Mouse (Mus musculus): Measurements from ENCODE around the gene Foxs1. TPM values are rescaled to one million over a fixed set of nuclear protein-coding genes. Genes with fewer than 3 reads are reported as not detected.

The Foxs1 gene
- polyA plus RNA-seq, 1 experiment from 2014 or later, result 3.4 TPM

DNA sequence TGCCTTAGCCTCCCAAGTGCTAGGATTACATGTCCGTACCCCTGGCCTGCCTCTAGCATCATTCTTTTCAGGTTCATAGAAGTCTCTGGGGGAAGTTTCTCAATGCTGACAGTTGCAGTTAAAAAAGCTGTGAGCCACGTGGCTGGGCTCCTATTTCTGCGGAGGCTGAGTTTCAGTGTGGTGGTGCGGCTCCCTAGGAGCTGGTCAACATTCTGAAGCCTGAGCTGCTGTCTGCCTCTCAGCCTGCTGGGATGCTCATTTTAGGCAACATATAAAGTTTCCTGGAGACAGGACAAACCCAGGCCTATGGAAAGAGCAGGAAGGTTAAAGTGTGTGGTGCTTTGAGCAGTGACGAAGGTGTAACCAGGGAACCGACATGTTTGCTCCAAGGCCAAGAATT, 34.0 kb downstream of the Foxs1 start:
- no peaks in the 10 kb centered on the region; the same call in 1 of the 2 replicates for H3K4me1 ChIP-seq
- peaks cover 9% of the 10 kb centered on the region for H3K36me3 ChIP-seq
- H3K4me3 ChIP-seq (replicated peaks), result no peak overlapping the region
- ATAC-seq (ENCODE audit: insufficient number of reproducible peaks, low FRiP score, low TSS enrichment, low read depth), result no peak
- 52% methylated on average over 6 of the region's 6 CpGs for WGBS
- H3K9ac ChIP-seq, result no peak overlapping the region
- H3K4me2 ChIP-seq (replicated peaks), result no peak overlapping the region
- no peaks in the 10 kb centered on the region for H3K9me3 ChIP-seq (replicated peaks)
- H3K27me3 ChIP-seq, result no peaks in the 10 kb centered on the region
- H3K27ac ChIP-seq (replicated peaks), result no peak overlapping the region

DNA sequence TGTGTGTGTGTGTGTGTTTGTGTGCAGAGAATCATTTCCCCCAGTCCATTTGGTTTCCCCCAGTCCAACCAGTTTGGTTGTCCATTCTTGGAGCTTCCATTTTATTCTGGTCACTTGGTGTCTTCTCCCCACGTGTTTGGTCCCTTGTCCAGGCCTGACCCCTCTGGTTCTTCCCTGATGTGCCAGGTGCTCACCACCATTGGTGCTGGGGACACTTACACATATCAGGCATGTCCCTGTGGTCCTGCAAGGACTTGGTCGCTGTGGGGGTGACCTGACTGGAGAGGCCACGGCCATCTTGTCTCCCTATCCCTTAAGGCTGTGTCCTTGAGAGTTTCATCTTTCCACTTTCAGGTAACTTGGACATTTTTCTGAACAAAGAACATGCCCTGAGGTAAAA, 36.1 kb downstream of the Foxs1 start:
- Histone ChIP-seq H3K36me3 (peaks cover 30% of the 10 kb centered on the region), H3K9me3 (replicated peaks) (no peaks in the 10 kb centered on the region), H3K4me3 (replicated peaks) (no peak overlapping the region), H3K4me1 (no peaks in the 10 kb centered on the region; the same call in 1 of the 2 replicates), H3K27ac (replicated peaks) (no peak overlapping the region), H3K4me2 (replicated peaks) (no peak overlapping the region), H3K27me3 (no peaks in the 10 kb centered on the region), H3K9ac (no peak overlapping the region)
- 78% methylated on average over 3 of the region's 3 CpGs for WGBS
- ATAC-seq (ENCODE audit: insufficient number of reproducible peaks, low FRiP score, low TSS enrichment, low read depth), result no peak

DNA sequence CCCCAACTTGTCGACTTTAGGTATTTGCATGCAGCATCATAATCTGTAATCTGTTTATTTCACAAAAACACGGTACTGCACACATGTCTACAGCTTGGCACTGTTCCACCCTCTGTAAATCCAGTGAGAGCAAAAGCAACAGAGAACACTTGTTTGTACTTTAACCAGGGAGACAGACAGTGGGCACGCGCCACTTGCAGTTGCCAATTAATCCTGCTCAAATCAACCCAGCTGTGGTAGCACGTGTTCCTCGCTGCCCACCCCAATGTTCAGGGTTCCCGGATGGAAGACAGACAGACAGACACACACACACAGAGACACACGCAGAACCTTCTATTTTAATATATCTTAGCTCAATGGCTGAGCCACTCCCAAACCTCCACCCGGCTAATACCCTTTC, 37.2 kb downstream of the Foxs1 start:
- no peak for ATAC-seq (ENCODE audit: insufficient number of reproducible peaks, low FRiP score, low TSS enrichment, low read depth)
- Histone ChIP-seq H3K9ac (no peak overlapping the region), H3K36me3 (peaks cover 40% of the 10 kb centered on the region), H3K27me3 (no peaks in the 10 kb centered on the region), H3K4me2 (replicated peaks) (no peak overlapping the region), H3K27ac (replicated peaks) (no peak overlapping the region), H3K4me3 (replicated peaks) (no peak overlapping the region), H3K9me3 (replicated peaks) (no peaks in the 10 kb centered on the region), H3K4me1 (no peaks in the 10 kb centered on the region)
- 82% methylated on average over 9 of the region's 9 CpGs for WGBS

DNA sequence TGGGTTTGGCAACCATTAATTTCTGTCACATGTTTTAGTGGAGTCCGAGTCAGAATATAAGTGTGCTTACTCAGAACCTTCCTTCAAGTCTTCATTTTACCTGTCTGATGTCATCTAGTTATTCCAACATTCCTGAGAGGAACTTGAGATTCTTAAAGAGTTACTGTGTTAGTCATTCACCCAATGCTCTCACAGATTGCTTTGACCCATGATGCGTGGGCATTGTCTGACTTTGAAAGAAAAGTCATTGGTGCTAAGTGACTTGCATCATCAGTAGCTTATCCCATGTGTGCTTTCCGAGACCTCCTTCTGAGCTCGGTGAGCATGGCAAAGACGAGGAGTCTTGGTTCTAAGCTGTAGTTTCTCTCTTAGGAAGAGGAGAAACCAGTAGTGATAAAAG, 44.2 kb downstream of the Foxs1 start:
- no peak overlapping the region for H3K9ac ChIP-seq
- H3K4me2 ChIP-seq (replicated peaks), result no peak overlapping the region
- H3K4me1 ChIP-seq, result no peaks in the 10 kb centered on the region
- no peaks in the 10 kb centered on the region for H3K9me3 ChIP-seq (replicated peaks)
- 91% methylated on average over 5 of the region's 5 CpGs for WGBS
- H3K27ac ChIP-seq (replicated peaks), result no peak overlapping the region
- peaks cover 85% of the 10 kb centered on the region for H3K36me3 ChIP-seq
- no peaks in the 10 kb centered on the region for H3K27me3 ChIP-seq
- no peak overlapping the region for H3K4me3 ChIP-seq (replicated peaks)
- no peak for ATAC-seq (ENCODE audit: insufficient number of reproducible peaks, low FRiP score, low TSS enrichment, low read depth)

DNA sequence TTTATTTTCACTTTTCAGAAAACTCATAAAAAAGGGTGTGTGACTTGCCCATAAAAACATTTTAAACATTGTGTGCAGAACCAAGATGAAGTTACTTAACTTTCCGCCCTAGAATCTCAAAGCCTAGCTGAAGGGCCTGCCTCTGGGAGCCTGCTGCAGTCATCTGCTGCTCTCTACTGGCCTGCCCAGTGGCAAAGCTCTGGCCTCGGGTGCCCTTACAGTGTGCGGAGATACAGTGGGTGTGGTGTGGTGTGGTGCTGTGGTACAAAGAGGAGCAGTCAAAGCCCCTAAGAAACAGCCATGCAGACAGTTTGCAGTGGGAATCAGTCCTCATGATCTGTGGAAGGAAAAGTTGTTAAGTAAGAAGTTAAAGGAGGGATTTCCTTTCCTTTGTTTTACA, 45.8 kb downstream of the Foxs1 start:
- Histone ChIP-seq H3K4me2 (replicated peaks) (no peak overlapping the region), H3K27me3 (no peaks in the 10 kb centered on the region), H3K9ac (no peak overlapping the region), H3K4me1 (no peaks in the 10 kb centered on the region), H3K9me3 (replicated peaks) (no peaks in the 10 kb centered on the region), H3K4me3 (replicated peaks) (no peak overlapping the region), H3K27ac (replicated peaks) (no peak overlapping the region), H3K36me3 (peaks cover 77% of the 10 kb centered on the region)
- WGBS, result 86% methylated on average over 3 of the region's 3 CpGs
- ATAC-seq (ENCODE audit: insufficient number of reproducible peaks, low FRiP score, low TSS enrichment, low read depth), result no peak

DNA sequence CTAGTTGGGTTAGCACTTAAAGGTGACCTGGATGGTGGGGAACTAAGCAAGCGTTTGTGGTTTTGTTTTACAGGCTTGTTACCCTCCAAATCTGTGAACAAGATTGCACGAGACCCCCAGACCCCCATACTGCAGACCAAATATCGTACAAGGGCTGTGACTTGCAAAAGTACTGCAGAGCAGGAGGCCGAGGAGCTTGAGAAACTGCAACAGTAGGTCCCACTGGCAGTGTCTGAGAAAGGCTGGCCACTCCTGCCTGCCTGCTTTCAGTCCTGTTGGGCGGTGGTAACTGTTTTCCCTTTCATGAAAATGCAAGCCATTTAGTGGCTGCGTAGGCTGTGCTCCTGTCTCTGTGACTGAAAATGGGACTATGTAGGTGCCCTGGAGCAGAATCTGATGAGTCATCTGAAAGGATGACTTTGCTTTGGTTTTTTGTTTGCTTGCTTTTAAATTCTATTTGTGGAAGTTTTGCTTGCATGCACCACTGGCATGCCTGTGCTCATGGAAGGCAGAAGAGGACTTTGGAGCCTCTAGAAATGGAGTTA, 48.8 kb downstream of the Foxs1 start:
- 93% methylated on average over 6 of the region's 6 CpGs for WGBS
- no peak overlapping the region for H3K27ac ChIP-seq (replicated peaks)
- peaks cover 80% of the 10 kb centered on the region for H3K36me3 ChIP-seq

More for the DNA sequence above, 48.8 kb downstream of the Foxs1 start:
- H3K9me3 ChIP-seq (replicated peaks), result no peaks in the 10 kb centered on the region
- no peaks in the 10 kb centered on the region for H3K27me3 ChIP-seq
- H3K4me2 ChIP-seq (replicated peaks), result no peak overlapping the region
- no peaks in the 10 kb centered on the region for H3K4me1 ChIP-seq
- no peak overlapping the region for H3K9ac ChIP-seq
- H3K4me3 ChIP-seq (replicated peaks), result no peak overlapping the region
- no peak for ATAC-seq (ENCODE audit: insufficient number of reproducible peaks, low FRiP score, low TSS enrichment, low read depth)

Other genes starting within 250 kb of the Foxs1 start
- gene Mcts2, start 246.2 kb downstream of the Foxs1 start, polyA plus RNA-seq (2015; fragmentation: Nextera tagmentation; extraction: Ambion mirVana), result 24.7 and 27.3 TPM in 2 replicates
- gene Id1, start 197.0 kb downstream of the Foxs1 start, polyA plus RNA-seq (2015; fragmentation: Nextera tagmentation; extraction: Ambion mirVana), result 142 and 160 TPM in 2 replicates
- 37.7 and 37.9 TPM in 2 replicates for gene Cox4i2, start 179.0 kb downstream of the Foxs1 start, polyA plus RNA-seq (2015; fragmentation: Nextera tagmentation; extraction: Ambion mirVana)
- 99.1 and 99.7 TPM in 2 replicates for gene Bcl2l1, start 101.5 kb downstream of the Foxs1 start, polyA plus RNA-seq (2015; fragmentation: Nextera tagmentation; extraction: Ambion mirVana)
- 60.1 and 60.6 TPM in 2 replicates for gene Tpx2, start 85.2 kb downstream of the Foxs1 start, polyA plus RNA-seq (2015; fragmentation: Nextera tagmentation; extraction: Ambion mirVana)
- gene Mylk2, start 21.9 kb downstream of the Foxs1 start, polyA plus RNA-seq (2015; fragmentation: Nextera tagmentation; extraction: Ambion mirVana), result 0.73 and 0.92 TPM in 2 replicates
- 0.29 and 0.53 TPM in 2 replicates for gene Dusp15, start 18.5 kb upstream of the Foxs1 start, polyA plus RNA-seq (2015; fragmentation: Nextera tagmentation; extraction: Ambion mirVana)
- 1.2 and 4.3 TPM in 2 replicates for gene Ttll9, start 29.3 kb upstream of the Foxs1 start, polyA plus RNA-seq (2015; fragmentation: Nextera tagmentation; extraction: Ambion mirVana)
- 144 and 151 TPM in 2 replicates for gene Pdrg1, start 82.2 kb upstream of the Foxs1 start, polyA plus RNA-seq (2015; fragmentation: Nextera tagmentation; extraction: Ambion mirVana)
- gene Xkr7, start 98.6 kb upstream of the Foxs1 start, polyA plus RNA-seq (2015; fragmentation: Nextera tagmentation; extraction: Ambion mirVana), result not detected in 2 replicates
- gene Ccm2l, start 132.7 kb upstream of the Foxs1 start, polyA plus RNA-seq (2015; fragmentation: Nextera tagmentation; extraction: Ambion mirVana), result 2.4 and 3.0 TPM in 2 replicates
- gene Hck, start 175.3 kb upstream of the Foxs1 start, polyA plus RNA-seq (2015; fragmentation: Nextera tagmentation; extraction: Ambion mirVana), result 10.2 and 11.8 TPM in 2 replicates
- gene Tm9sf4, start 228.1 kb upstream of the Foxs1 start, polyA plus RNA-seq (2015; fragmentation: Nextera tagmentation; extraction: Ambion mirVana), result 83.9 and 99.6 TPM in 2 replicates

All from embryonic facial prominence, embryonic 15.5 days (tissue).